Mouse (Mus musculus) forebrain, embryonic 12.5 days (tissue): ENCODE results near the gene Afm. TPM values are rescaled to one million over a fixed set of nuclear protein-coding genes. Genes with fewer than 3 reads are reported as not detected.
A peak's percentile ranks its signal among the peaks of the same experiment; 100 is the strongest.

Source experiments
- ATAC-seq: fragments of 200-750 bp; cut with Nextera tagmentation; 2 replicates; pipeline ENCODE4 v1.8.0; 2017; ENCODE audit warnings: moderate TSS enrichment; ENCODE audit not compliant: low FRiP score
- H3K27ac ChIP-seq: fragments of 300-500 bp; sonication (generic); 2 replicates; pipeline ENCODE4 v1.5.1; 2016; ENCODE audit warnings: mild to moderate bottlenecking
- H3K27me3 ChIP-seq: fragments of 300-500 bp; sonication (generic); 2 replicates; pipeline ENCODE4 v1.6.1; 2016; ENCODE audit warnings: mild to moderate bottlenecking
- H3K36me3 ChIP-seq: fragments of 300-500 bp; sonication (generic); replicated peaks from 2 replicates; pipeline ENCODE4 v1.6.1; 2016; ENCODE audit warnings: mild to moderate bottlenecking
- H3K4me1 ChIP-seq: fragments of 300-500 bp; sonication (generic); 2 replicates; pipeline ENCODE4 v1.6.1; 2016
- H3K4me2 ChIP-seq: fragments of 300-500 bp; sonication (generic); 2 replicates; pipeline ENCODE4 v1.6.1; 2016; ENCODE audit warnings: mild to moderate bottlenecking, moderate library complexity
- H3K4me3 ChIP-seq: fragments of 300-500 bp; sonication (generic); replicated peaks from 2 replicates; pipeline ENCODE4 v1.5.1; 2016; ENCODE audit warnings: mild to moderate bottlenecking
- H3K9ac ChIP-seq: fragments of 300-500 bp; sonication (generic); 2 replicates; pipeline ENCODE4 v1.6.1; 2016; ENCODE audit warnings: mild to moderate bottlenecking
- H3K9me3 ChIP-seq: fragments of 300-500 bp; sonication (generic); 2 replicates; pipeline ENCODE4 v1.6.1; 2016
- WGBS: fragments of 180-500 bp; shearing (Covaris S2); methylation state at CpG from one replicate; pipeline ENCODE4 v1.1.7; 2016; 5-methylcytosine and 5-hydroxymethylcytosine counted together
- polyA plus RNA-seq: library from polyadenylated mRNA; unstranded; fragments of >200 nt; fragmentation: Nextera tagmentation; extraction: Ambion mirVana; gene quantifications from 2 replicates; pipeline ENCODE4 v1.2.1, GENCODE M21; 2016

Afm gene
- polyA plus RNA-seq, 1 experiment from 2014 or later, result not detected

GRCm38 (mm10) chr5:90562880-90563279 lies 44.1 kb downstream of the Afm start:
- no peak for ATAC-seq
- H3K4me3 ChIP-seq, result no peak overlapping the region
- H3K4me2 ChIP-seq, result no peak overlapping the region
- no peaks in the 10 kb centered on the region for H3K36me3 ChIP-seq
- no peaks in the 10 kb centered on the region for H3K4me1 ChIP-seq
- 78% methylated on average over 4 of the region's 4 CpGs for WGBS
- no peaks in the 10 kb centered on the region for H3K9me3 ChIP-seq
- no peak overlapping the region for H3K27ac ChIP-seq
- H3K27me3 ChIP-seq, result no peaks in the 10 kb centered on the region
- H3K9ac ChIP-seq, result no peak overlapping the region

DNA sequence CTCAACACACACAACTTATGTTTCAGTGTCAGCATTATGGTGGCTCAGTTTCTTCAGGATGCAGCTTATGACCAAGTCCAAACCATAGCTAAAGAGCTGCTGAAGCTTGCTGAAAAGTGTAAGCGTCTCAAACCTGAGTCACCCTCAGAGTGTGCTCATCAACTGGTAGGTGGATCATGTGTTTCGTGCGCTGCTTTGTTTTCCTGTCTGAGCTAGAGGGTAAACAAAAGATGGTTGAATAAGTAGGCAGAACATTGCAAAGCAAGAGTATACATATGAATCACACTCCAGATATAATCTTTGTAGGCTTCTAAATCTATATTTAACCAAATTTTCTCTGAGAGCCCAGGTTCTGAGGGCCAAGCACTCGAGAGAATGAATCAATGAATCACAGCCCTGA lies 45.4 kb downstream of the Afm start:
- H3K27ac ChIP-seq, result no peak overlapping the region
- WGBS, result 84% methylated on average over 4 of the region's 4 CpGs
- no peak overlapping the region for H3K4me2 ChIP-seq
- ATAC-seq, result no peak
- H3K27me3 ChIP-seq, result no peaks in the 10 kb centered on the region
- no peak overlapping the region for H3K4me3 ChIP-seq
- no peaks in the 10 kb centered on the region for H3K4me1 ChIP-seq
- H3K9me3 ChIP-seq, result no peaks in the 10 kb centered on the region
- no peaks in the 10 kb centered on the region for H3K36me3 ChIP-seq
- no peak overlapping the region for H3K9ac ChIP-seq

- no peak for ATAC-seq
- H3K27ac ChIP-seq, result no peak overlapping the region
- WGBS, result 82% methylated on average over 6 of the region's 6 CpGs
- no peak overlapping the region for H3K4me2 ChIP-seq
- H3K9ac ChIP-seq, result no peak overlapping the region
- H3K27me3 ChIP-seq, result no peaks in the 10 kb centered on the region
- no peaks in the 10 kb centered on the region for H3K4me1 ChIP-seq
- no peaks in the 10 kb centered on the region for H3K36me3 ChIP-seq
- H3K4me3 ChIP-seq, result no peak overlapping the region
- no peaks in the 10 kb centered on the region for H3K9me3 ChIP-seq
These were observed 46.5 kb downstream of the Afm start for GRCm38 (mm10) chr5:90565205-90565604.

DNA sequence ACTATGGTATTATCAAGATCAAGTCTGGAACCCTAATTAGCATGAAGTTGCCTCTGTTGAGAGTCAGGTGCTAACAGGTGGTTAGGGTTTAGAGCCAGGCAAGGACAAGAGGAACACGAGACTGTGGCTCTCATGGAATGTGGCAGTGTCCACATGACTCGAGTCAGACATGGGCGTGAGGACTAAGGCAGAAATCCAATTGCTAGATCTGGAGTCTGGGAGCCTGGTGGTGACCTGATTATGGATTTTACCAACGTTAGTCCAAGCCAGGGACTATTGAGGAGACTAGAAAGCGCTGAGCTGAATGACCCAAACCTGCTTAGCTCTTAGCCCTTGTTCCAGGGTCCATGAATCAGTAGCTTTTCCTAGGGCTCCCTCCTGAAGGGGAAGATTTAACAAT lies 49.1 kb downstream of the Afm start:
- Histone ChIP-seq H3K36me3 (no peaks in the 10 kb centered on the region), H3K9ac (no peak overlapping the region), H3K4me1 (no peaks in the 10 kb centered on the region), H3K27me3 (no peaks in the 10 kb centered on the region), H3K4me3 (no peak overlapping the region), H3K9me3 (no peaks in the 10 kb centered on the region), H3K4me2 (no peak overlapping the region), H3K27ac (no peak overlapping the region)
- no peak for ATAC-seq
- 83% methylated on average over 5 of the region's 5 CpGs for WGBS

- Histone ChIP-seq H3K27me3 (no peaks in the 10 kb centered on the region), H3K27ac (no peak overlapping the region), H3K36me3 (no peaks in the 10 kb centered on the region), H3K9ac (no peak overlapping the region), H3K4me1 (no peaks in the 10 kb centered on the region), H3K4me2 (no peak overlapping the region), H3K9me3 (no peaks in the 10 kb centered on the region), H3K4me3 (no peak overlapping the region)
- no peak for ATAC-seq
These were observed 49.6 kb downstream of the Afm start for GRCm38 (mm10) chr5:90568338-90568737.

GRCm38 (mm10) chr5:90571216-90571615 lies 52.5 kb downstream of the Afm start:
- H3K4me2 ChIP-seq, result no peak overlapping the region
- no peak overlapping the region for H3K4me3 ChIP-seq
- H3K36me3 ChIP-seq, result no peaks in the 10 kb centered on the region
- WGBS, result 65% methylated on average over 3 of the region's 3 CpGs
- no peaks in the 10 kb centered on the region for H3K4me1 ChIP-seq
- no peaks in the 10 kb centered on the region for H3K27me3 ChIP-seq
- no peak for ATAC-seq
- H3K27ac ChIP-seq, result no peak overlapping the region
- H3K9ac ChIP-seq, result no peak overlapping the region
- H3K9me3 ChIP-seq, result no peaks in the 10 kb centered on the region

GRCm38 (mm10) chr5:90577751-90578150 lies 59.0 kb downstream of the Afm start:
- no peak for ATAC-seq
- WGBS, result 91% methylated on average over 9 of the region's 9 CpGs
- H3K27me3 ChIP-seq, result no peaks in the 10 kb centered on the region

DNA sequence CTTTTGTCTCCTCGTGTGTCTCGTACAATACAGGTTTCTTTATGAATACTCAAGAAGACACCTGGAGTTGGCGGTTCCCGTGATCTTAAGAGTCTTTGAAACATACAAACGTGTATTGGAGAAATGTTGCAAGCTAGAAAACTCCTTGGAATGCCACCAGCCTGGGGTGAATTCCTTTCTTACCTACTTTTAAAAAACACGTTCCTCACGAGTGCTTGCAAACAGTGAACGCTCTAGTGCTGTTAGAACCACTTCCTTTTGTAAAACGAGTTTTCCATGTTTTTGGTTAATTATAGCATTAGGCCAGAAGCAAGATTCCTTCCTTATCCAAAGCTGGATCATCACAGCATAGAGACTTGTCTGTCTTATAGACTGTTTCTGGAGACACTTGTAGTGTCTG lies 60.8 kb downstream of the Afm start:
- no peak for ATAC-seq
- Histone ChIP-seq H3K9me3 (no peaks in the 10 kb centered on the region), H3K27me3 (no peaks in the 10 kb centered on the region), H3K36me3 (no peaks in the 10 kb centered on the region), H3K4me1 (no peaks in the 10 kb centered on the region), H3K4me3 (no peak overlapping the region), H3K4me2 (no peak overlapping the region), H3K9ac (no peak overlapping the region), H3K27ac (no peak overlapping the region)
- 92% methylated on average over 9 of the region's 9 CpGs for WGBS

More at GRCm38 (mm10) chr5:90577751-90578150, 59.0 kb downstream of the Afm start:
- H3K4me1 ChIP-seq, result no peaks in the 10 kb centered on the region
- no peak overlapping the region for H3K9ac ChIP-seq
- H3K4me3 ChIP-seq, result no peak overlapping the region
- H3K36me3 ChIP-seq, result no peaks in the 10 kb centered on the region
- H3K27ac ChIP-seq, result no peak overlapping the region
- no peak overlapping the region for H3K4me2 ChIP-seq
- no peaks in the 10 kb centered on the region for H3K9me3 ChIP-seq

- H3K9me3 ChIP-seq, result no peaks in the 10 kb centered on the region
- no peak for ATAC-seq
These were observed 63.4 kb downstream of the Afm start for GRCm38 (mm10) chr5:90582179-90582578.

GRCm38 (mm10) chr5:90584799-90585198 lies 66.1 kb downstream of the Afm start:
- no peak for ATAC-seq
- no peaks in the 10 kb centered on the region for H3K27me3 ChIP-seq
- no peaks in the 10 kb centered on the region for H3K36me3 ChIP-seq
- no peaks in the 10 kb centered on the region for H3K9me3 ChIP-seq
- no peak overlapping the region for H3K9ac ChIP-seq
- WGBS, result 82% methylated on average over 7 of the region's 7 CpGs
- no peak overlapping the region for H3K4me2 ChIP-seq
- no peaks in the 10 kb centered on the region for H3K4me1 ChIP-seq
- H3K4me3 ChIP-seq, result no peak overlapping the region
- H3K27ac ChIP-seq, result no peak overlapping the region

More at GRCm38 (mm10) chr5:90582179-90582578, 63.4 kb downstream of the Afm start:
- H3K27ac ChIP-seq, result no peak overlapping the region
- H3K4me2 ChIP-seq, result no peak overlapping the region
- no peaks in the 10 kb centered on the region for H3K4me1 ChIP-seq
- H3K27me3 ChIP-seq, result no peaks in the 10 kb centered on the region
- WGBS, result 87% methylated on average over 6 of the region's 6 CpGs
- no peak overlapping the region for H3K4me3 ChIP-seq
- no peaks in the 10 kb centered on the region for H3K36me3 ChIP-seq
- H3K9ac ChIP-seq, result no peak overlapping the region

GRCm38 (mm10) chr5:90586511-90586910 lies 67.8 kb downstream of the Afm start:
- Histone ChIP-seq H3K4me2 (no peak overlapping the region), H3K4me1 (no peaks in the 10 kb centered on the region), H3K27me3 (no peaks in the 10 kb centered on the region), H3K9me3 (no peaks in the 10 kb centered on the region), H3K36me3 (no peaks in the 10 kb centered on the region), H3K27ac (no peak overlapping the region), H3K4me3 (no peak overlapping the region), H3K9ac (no peak overlapping the region)
- ATAC-seq, result no peak
- 70% methylated on average over 5 of the region's 5 CpGs for WGBS

GRCm38 (mm10) chr5:90588104-90588503 lies 69.4 kb downstream of the Afm start:
- 95% methylated on average over 5 of the region's 5 CpGs for WGBS

DNA sequence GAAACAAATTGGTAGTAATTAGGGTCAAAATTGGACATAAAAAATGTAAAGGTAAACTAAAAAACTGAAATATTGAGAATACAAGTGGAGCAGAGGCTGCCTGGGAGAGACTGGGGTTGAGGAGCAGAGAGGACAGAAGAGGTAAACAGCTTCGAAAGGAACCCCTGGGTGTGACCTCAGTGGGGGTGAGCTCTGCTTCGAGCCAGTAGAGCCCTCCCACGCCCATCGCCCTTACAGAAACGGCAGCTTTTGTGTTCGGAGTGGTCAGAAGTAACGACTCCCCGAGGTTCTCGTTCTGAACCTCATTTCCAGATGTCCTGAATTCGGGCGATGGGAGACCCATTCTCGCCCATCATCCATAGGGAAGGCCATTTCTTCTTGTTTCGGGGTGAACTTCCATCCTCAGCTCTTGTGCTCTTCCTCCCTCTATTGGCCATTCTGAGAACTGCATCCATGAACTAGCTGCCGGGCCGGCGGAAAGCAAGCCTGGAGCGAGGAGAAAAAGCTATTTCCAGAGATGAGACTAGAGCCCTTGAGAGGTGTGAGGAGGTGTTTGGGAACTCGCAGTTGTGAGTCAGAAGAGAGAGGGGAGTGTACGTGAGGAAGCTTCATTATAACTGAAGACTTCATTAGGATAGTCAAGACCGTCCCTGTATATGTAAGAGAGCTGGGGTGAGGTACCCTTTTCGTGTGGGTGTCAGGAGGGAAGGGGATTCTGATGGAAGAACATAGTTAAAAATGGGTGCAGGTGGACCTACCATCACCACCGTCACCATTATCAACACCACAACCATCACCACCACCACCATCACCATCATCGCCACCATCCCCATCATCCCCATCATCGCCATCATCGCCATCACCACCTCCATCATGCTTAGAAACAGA lies 70.2 kb downstream of the Afm start:
- Histone ChIP-seq H3K4me3 (peak overlapping the region; percentile 39), H3K27ac (no peak overlapping the region), H3K4me1 (no peaks in the 10 kb centered on the region), H3K9ac (peak overlapping the region; percentile 50; the same call in 1 of the 2 replicates), H3K9me3 (no peaks in the 10 kb centered on the region), H3K27me3 (no peaks in the 10 kb centered on the region), H3K4me2 (peak overlapping the region; percentile 58), H3K36me3 (no peaks in the 10 kb centered on the region)
- peak; percentile 80 for ATAC-seq
- whole genome bisulfite sequencing, result 24% methylated on average over 25 of the region's 25 CpGs

More at GRCm38 (mm10) chr5:90588104-90588503, 69.4 kb downstream of the Afm start:
- H3K9ac ChIP-seq, result no peak overlapping the region
- H3K27me3 ChIP-seq, result no peaks in the 10 kb centered on the region
- no peaks in the 10 kb centered on the region for H3K9me3 ChIP-seq
- H3K4me3 ChIP-seq, result no peak overlapping the region
- H3K4me2 ChIP-seq, result no peak overlapping the region
- H3K36me3 ChIP-seq, result no peaks in the 10 kb centered on the region
- no peaks in the 10 kb centered on the region for H3K4me1 ChIP-seq
- no peak for ATAC-seq
- H3K27ac ChIP-seq, result no peak overlapping the region
